Mouse (Mus musculus): ENCODE results near the gene Tmem9b. TPM values are rescaled to one million over a fixed set of nuclear protein-coding genes. Genes with fewer than 3 reads are reported as not detected.
A peak's percentile ranks its signal among the peaks of the same experiment; 100 is the strongest.

Gene Tmem9b
- polyA plus RNA-seq, 1 experiment, result 39.0 TPM

DNA sequence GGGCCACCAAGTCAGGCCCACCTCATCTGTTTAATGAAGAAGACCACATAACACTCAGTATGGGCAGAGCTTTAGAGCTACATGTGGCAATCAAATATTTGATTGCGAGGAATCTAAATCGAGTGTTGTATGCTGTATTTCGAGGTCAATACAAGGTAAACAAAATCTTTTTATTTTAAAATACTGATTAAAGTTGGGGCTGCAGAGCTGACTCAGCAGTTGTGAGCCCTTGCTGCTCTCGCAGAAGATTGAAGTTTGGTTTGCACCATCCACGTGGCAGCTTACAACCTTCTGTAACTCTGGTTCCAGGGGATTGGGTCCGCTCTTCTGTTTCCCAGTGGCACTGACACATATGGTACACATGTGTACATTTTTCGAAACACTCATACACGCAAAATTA is 1.4 kb upstream of the Tmem9b start:
- no peaks in the 10 kb centered on the region for H3K27me3 ChIP-seq (ENCODE audit: control insufficient read depth, insufficient read depth, insufficient read length)

DNA sequence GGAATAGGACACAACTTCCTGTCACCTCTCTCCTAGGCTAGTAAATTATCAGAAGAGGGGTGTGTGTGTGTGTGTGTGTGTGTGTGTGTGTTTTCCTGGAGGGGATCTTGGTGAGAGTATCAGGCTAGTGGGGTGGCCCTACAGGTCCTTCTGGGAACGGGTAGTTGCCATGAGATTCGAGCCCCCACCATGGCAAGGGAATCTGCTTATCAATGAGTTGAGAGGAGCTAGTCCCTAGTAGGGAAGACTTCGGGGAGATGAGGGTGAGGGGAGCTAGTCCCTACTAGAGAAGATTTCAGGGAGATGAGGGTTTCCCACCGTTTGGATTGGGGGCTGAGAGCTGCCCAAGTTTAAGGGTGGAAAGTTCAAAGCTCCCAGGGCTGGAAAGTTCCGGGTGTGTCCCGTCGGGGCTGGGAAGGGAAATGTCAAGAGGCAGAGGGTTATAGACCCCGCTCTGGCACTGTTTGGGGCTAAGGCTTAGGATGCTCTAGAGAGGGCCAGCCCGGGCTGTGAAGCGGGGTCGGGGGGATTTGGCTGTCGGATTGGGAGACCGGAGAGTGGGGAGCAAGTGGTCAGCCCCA is 1.2 kb downstream of the Tmem9b start:
- Histone ChIP-seq H3K79me3 (ENCODE audit: low read depth) (no peaks in the 10 kb centered on the region), H3K36me3 (ENCODE audit: control insufficient read depth, insufficient read depth) (no peaks in the 10 kb centered on the region), H3K4me3 (ENCODE audit: insufficient read depth, poor library complexity, severe bottlenecking) (peak overlapping the region; percentile 68), H3K27me3 (ENCODE audit: control insufficient read depth, insufficient read depth, insufficient read length) (no peaks in the 10 kb centered on the region), H3ac (ENCODE audit: control insufficient read depth, insufficient read length, low read depth) (peak overlapping the region; percentile 94), H3K79me2 (ENCODE audit: control insufficient read depth, insufficient read depth) (no peaks in the 10 kb centered on the region)
- TF ChIP-seq CTCF (IDR thresholded peaks at IDR 0.05; ENCODE audit: control insufficient read depth, insufficient read depth, insufficient read length), result no peak
- no peak for TF ChIP-seq MYOG (IDR thresholded peaks at IDR 0.05; ENCODE audit: control insufficient read depth, extremely low read depth, insufficient read length)
- TF ChIP-seq USF1 (IDR thresholded peaks at IDR 0.05; ENCODE audit: low read depth), result no peak
- no peak for TF ChIP-seq FOSL1 (IDR thresholded peaks at IDR 0.05; ENCODE audit: insufficient read depth, low read length, poor library complexity, severe bottlenecking)
- TF ChIP-seq MYOD1 (IDR thresholded peaks at IDR 0.05; ENCODE audit: control insufficient read depth, insufficient read length, low read depth), result no peak
- no peak for TF ChIP-seq MAX (IDR thresholded peaks at IDR 0.05)
- TF ChIP-seq CEBPB (IDR thresholded peaks at IDR 0.05; ENCODE audit: low read depth), result no peak

More for the DNA sequence above, 1.4 kb upstream of the Tmem9b start:
- Histone ChIP-seq H3K79me2 (ENCODE audit: control insufficient read depth, insufficient read depth) (no peaks in the 10 kb centered on the region), H3K4me3 (ENCODE audit: insufficient read depth, poor library complexity, severe bottlenecking) (no peak overlapping the region), H3K36me3 (ENCODE audit: control insufficient read depth, insufficient read depth) (no peaks in the 10 kb centered on the region), H3ac (ENCODE audit: control insufficient read depth, insufficient read length, low read depth) (no peak overlapping the region), H3K79me3 (ENCODE audit: low read depth) (no peaks in the 10 kb centered on the region)
- TF ChIP-seq CTCF (IDR thresholded peaks at IDR 0.05; ENCODE audit: control insufficient read depth, insufficient read depth, insufficient read length) (no peak), MYOG (IDR thresholded peaks at IDR 0.05; ENCODE audit: control insufficient read depth, extremely low read depth, insufficient read length) (no peak), MYOD1 (IDR thresholded peaks at IDR 0.05; ENCODE audit: control insufficient read depth, insufficient read length, low read depth) (no peak), MAX (IDR thresholded peaks at IDR 0.05) (no peak), CEBPB (IDR thresholded peaks at IDR 0.05; ENCODE audit: low read depth) (no peak)

DNA sequence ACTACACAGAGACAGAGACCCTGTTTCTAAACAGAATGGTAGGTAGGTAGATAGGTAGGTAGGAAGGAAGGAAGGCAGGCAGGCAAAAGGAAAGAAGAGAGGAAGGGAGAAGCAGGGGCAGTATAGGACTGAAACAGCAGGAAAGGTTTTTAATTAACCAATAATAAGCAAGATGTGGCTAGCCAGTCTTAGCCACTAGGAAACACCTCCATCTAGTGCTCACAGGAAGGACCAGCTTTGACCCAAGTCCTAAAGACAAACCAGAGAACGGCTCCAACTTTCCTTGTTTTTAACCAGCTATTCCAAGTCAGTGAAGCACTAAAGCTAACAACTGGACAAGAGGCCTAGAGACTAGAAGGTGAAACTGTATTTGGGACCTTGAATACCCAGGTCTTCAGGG is 4.9 kb downstream of the Tmem9b start:
- Histone ChIP-seq H3K79me3 (ENCODE audit: low read depth) (no peaks in the 10 kb centered on the region), H3K79me2 (ENCODE audit: control insufficient read depth, insufficient read depth) (no peaks in the 10 kb centered on the region), H3K4me3 (ENCODE audit: insufficient read depth, poor library complexity, severe bottlenecking) (no peak overlapping the region), H3K27me3 (ENCODE audit: control insufficient read depth, insufficient read depth, insufficient read length) (no peaks in the 10 kb centered on the region), H3K36me3 (ENCODE audit: control insufficient read depth, insufficient read depth) (peaks cover 13% of the 10 kb centered on the region), H3ac (ENCODE audit: control insufficient read depth, insufficient read length, low read depth) (no peak overlapping the region)
- no peak for TF ChIP-seq MYOD1 (IDR thresholded peaks at IDR 0.05; ENCODE audit: control insufficient read depth, insufficient read length, low read depth)
- TF ChIP-seq USF1 (IDR thresholded peaks at IDR 0.05; ENCODE audit: low read depth), result no peak
- no peak for TF ChIP-seq MAX (IDR thresholded peaks at IDR 0.05)
- TF ChIP-seq MYOG (IDR thresholded peaks at IDR 0.05; ENCODE audit: control insufficient read depth, extremely low read depth, insufficient read length), result no peak
- no peak for TF ChIP-seq CEBPB (IDR thresholded peaks at IDR 0.05; ENCODE audit: low read depth)
- TF ChIP-seq FOSL1 (IDR thresholded peaks at IDR 0.05; ENCODE audit: insufficient read depth, low read length, poor library complexity, severe bottlenecking), result no peak
- TF ChIP-seq CTCF (IDR thresholded peaks at IDR 0.05; ENCODE audit: control insufficient read depth, insufficient read depth, insufficient read length), result no peak

DNA sequence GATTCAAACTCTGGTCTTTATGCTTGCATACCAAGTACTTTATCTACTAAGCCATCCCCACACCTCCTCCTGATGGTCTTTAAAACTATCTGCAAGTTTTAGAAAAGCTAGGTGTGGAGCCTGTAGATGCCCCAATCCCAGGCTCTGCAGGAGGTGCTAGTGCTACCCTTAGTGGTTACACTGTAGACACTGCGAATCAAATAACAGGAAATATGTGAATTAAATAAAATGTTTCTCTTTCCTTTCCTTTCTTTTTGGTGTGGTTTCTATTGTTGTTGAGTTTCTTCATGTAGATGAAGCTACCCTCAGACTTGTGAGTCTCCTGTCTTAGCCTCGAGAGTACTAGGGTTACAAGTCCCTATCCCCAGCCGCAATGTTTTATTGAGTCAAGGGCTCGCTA is 11.0 kb downstream of the Tmem9b start:
- Histone ChIP-seq H3K79me2 (ENCODE audit: control insufficient read depth, insufficient read depth) (no peaks in the 10 kb centered on the region), H3K36me3 (ENCODE audit: control insufficient read depth, insufficient read depth) (peaks cover 26% of the 10 kb centered on the region), H3K27me3 (ENCODE audit: control insufficient read depth, insufficient read depth, insufficient read length) (no peaks in the 10 kb centered on the region), H3K79me3 (ENCODE audit: low read depth) (no peaks in the 10 kb centered on the region), H3K4me3 (ENCODE audit: insufficient read depth, poor library complexity, severe bottlenecking) (no peak overlapping the region), H3ac (ENCODE audit: control insufficient read depth, insufficient read length, low read depth) (no peak overlapping the region)
- TF ChIP-seq CEBPB (IDR thresholded peaks at IDR 0.05; ENCODE audit: low read depth), result no peak
- no peak for TF ChIP-seq MAX (IDR thresholded peaks at IDR 0.05)
- no peak for TF ChIP-seq FOSL1 (IDR thresholded peaks at IDR 0.05; ENCODE audit: insufficient read depth, low read length, poor library complexity, severe bottlenecking)
- no peak for TF ChIP-seq MYOG (IDR thresholded peaks at IDR 0.05; ENCODE audit: control insufficient read depth, extremely low read depth, insufficient read length)
- no peak for TF ChIP-seq USF1 (IDR thresholded peaks at IDR 0.05; ENCODE audit: low read depth)
- no peak for TF ChIP-seq CTCF (IDR thresholded peaks at IDR 0.05; ENCODE audit: control insufficient read depth, insufficient read depth, insufficient read length)
- TF ChIP-seq MYOD1 (IDR thresholded peaks at IDR 0.05; ENCODE audit: control insufficient read depth, insufficient read length, low read depth), result no peak

DNA sequence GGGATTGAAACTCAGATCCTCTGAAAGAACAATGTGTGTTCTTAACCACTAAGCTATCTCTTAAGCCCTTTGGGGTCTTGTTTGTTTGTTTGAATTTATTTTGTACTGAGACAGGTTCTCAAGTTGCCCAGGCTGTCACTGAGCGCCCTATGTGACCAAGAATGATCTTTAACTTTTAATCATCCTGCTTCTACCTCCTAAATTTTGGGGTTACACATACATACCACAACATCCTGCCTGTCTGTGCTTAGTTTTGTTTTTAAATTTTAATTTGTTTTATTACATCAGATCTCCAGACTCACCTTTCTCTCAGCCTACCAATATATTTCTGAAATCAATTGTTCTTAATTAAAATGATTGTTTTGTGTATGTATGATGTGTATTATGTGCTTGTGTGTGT is 11.6 kb downstream of the Tmem9b start:
- Histone ChIP-seq H3ac (ENCODE audit: control insufficient read depth, insufficient read length, low read depth) (no peak overlapping the region), H3K4me3 (ENCODE audit: insufficient read depth, poor library complexity, severe bottlenecking) (no peak overlapping the region), H3K27me3 (ENCODE audit: control insufficient read depth, insufficient read depth, insufficient read length) (no peaks in the 10 kb centered on the region), H3K79me2 (ENCODE audit: control insufficient read depth, insufficient read depth) (no peaks in the 10 kb centered on the region), H3K79me3 (ENCODE audit: low read depth) (no peaks in the 10 kb centered on the region), H3K36me3 (ENCODE audit: control insufficient read depth, insufficient read depth) (peaks cover 26% of the 10 kb centered on the region)
- TF ChIP-seq CTCF (IDR thresholded peaks at IDR 0.05; ENCODE audit: control insufficient read depth, insufficient read depth, insufficient read length) (no peak), MYOG (IDR thresholded peaks at IDR 0.05; ENCODE audit: control insufficient read depth, extremely low read depth, insufficient read length) (no peak), MAX (IDR thresholded peaks at IDR 0.05) (no peak), MYOD1 (IDR thresholded peaks at IDR 0.05; ENCODE audit: control insufficient read depth, insufficient read length, low read depth) (no peak), CEBPB (IDR thresholded peaks at IDR 0.05; ENCODE audit: low read depth) (no peak), FOSL1 (IDR thresholded peaks at IDR 0.05; ENCODE audit: insufficient read depth, low read length, poor library complexity, severe bottlenecking) (no peak), USF1 (IDR thresholded peaks at IDR 0.05; ENCODE audit: low read depth) (no peak)

Measured in C2C12 (cell line).